Mouse (Mus musculus) heart, embryonic 16.5 days (tissue): Measurements from ENCODE around the gene Atp13a5. TPM values are rescaled to one million over a fixed set of nuclear protein-coding genes. Genes with fewer than 3 reads are reported as not detected.

Experiments used
- ATAC-seq: fragments of 200-750 bp; cut with Nextera tagmentation; replicated peaks from 2 replicates; pipeline ENCODE4 v1.8.0; 2017; ENCODE audit warnings: moderate number of reproducible peaks; ENCODE audit not compliant: insufficient read depth, low FRiP score; ENCODE audit errors: extremely low read depth
- H3K27ac ChIP-seq: fragments of 300-500 bp; sonication (generic); 2 replicates; pipeline ENCODE4 v1.5.1; 2014; ENCODE audit warnings: mild to moderate bottlenecking, low read length, control low read depth, moderate library complexity
- H3K27me3 ChIP-seq: fragments of 300-500 bp; sonication (generic); 2 replicates; pipeline ENCODE4 v1.6.1; 2014; ENCODE audit warnings: low read length, mixed read lengths; ENCODE audit not compliant: control insufficient read depth, insufficient read depth
- H3K36me3 ChIP-seq: fragments of 300-500 bp; sonication (generic); 2 replicates; pipeline ENCODE4 v1.6.1; 2014; ENCODE audit not compliant: control insufficient read depth, insufficient read depth
- H3K4me1 ChIP-seq: fragments of 300-500 bp; sonication (generic); 2 replicates; pipeline ENCODE4 v1.6.1; 2014; ENCODE audit warnings: low read length, mixed read lengths; ENCODE audit not compliant: control insufficient read depth, insufficient read depth
- H3K4me2 ChIP-seq: fragments of 300-500 bp; sonication (generic); 2 replicates; pipeline ENCODE4 v1.6.1; 2014; ENCODE audit warnings: low read depth, mild to moderate bottlenecking, control low read depth, low read length
- H3K4me3 ChIP-seq: fragments of 300-500 bp; sonication (generic); 2 replicates; pipeline ENCODE4 v1.5.1; 2014; ENCODE audit warnings: mild to moderate bottlenecking, control low read depth, low read length
- H3K9ac ChIP-seq: fragments of 300-500 bp; sonication (generic); 2 replicates; pipeline ENCODE4 v1.6.1; 2014; ENCODE audit warnings: low read length, control low read depth
- H3K9me3 ChIP-seq: fragments of 300-500 bp; sonication (generic); replicated peaks from 2 replicates; pipeline ENCODE4 v1.6.1; 2016; ENCODE audit warnings: low read length; ENCODE audit not compliant: control insufficient read depth
- WGBS: fragments of 180-500 bp; shearing (Covaris S2); extraction: QIAGEN DNeasy Blood & Tissue Kit; methylation state at CpG from one replicate; pipeline ENCODE4 v1.1.7; 2014; 5-methylcytosine and 5-hydroxymethylcytosine counted together
- polyA plus RNA-seq: library from polyadenylated mRNA; unstranded; fragments of >200 nt; fragmentation: Nextera tagmentation; extraction: Ambion mirVana; gene quantifications from 2 replicates; pipeline ENCODE4 v1.2.1, GENCODE M21; 2015

Gene Atp13a5
- polyA plus RNA-seq, result 0.20 TPM in 1 of 2 replicates, not detected in the other

DNA sequence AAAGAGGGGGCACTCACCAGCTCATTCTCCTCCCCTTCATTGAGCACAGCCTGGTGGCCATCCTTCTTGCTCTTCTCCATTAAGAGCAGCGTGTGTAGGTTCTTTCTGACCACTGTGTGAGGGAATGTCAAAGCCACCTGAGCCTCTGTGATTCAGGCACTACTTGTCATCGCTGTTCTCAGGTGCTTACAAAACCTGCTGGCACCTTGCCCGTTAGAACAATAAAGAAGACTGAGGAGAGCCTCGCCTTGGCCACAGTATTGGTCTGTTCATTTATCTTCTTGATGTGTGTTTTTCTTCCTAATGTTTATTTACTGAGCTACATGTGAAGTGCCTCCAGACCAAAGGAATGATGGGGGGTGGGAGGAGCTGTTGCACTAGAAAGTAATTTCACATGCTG, at the start of gene Atp13a5:
Gene Atp13a5 (minus strand): TSS at position 275 of the 400 bp plus-strand sequence.
- no peaks in the 10 kb centered on the region for H3K27me3 ChIP-seq
- no peak for ATAC-seq
- no peaks in the 10 kb centered on the region for H3K36me3 ChIP-seq
- no peak within 1 kb of the TSS for H3K9ac ChIP-seq
- H3K4me3 ChIP-seq, result no peak within 1 kb of the TSS
- no peak within 1 kb of the TSS for H3K27ac ChIP-seq
- H3K4me1 ChIP-seq, result no peaks in the 10 kb centered on the region
- no peak within 1 kb of the TSS for H3K4me2 ChIP-seq
- no peaks in the 10 kb centered on the region for H3K9me3 ChIP-seq
- WGBS, result 52% methylated on average over 4 of the region's 4 CpGs

GRCm38 (mm10) chr16:29414822-29415221, 36.3 kb upstream of the Atp13a5 start:
- no peak overlapping the region for H3K4me3 ChIP-seq
- H3K27ac ChIP-seq, result no peak overlapping the region
- H3K36me3 ChIP-seq, result no peaks in the 10 kb centered on the region
- H3K4me1 ChIP-seq, result no peaks in the 10 kb centered on the region
- 77% methylated on average over 6 of the region's 6 CpGs for WGBS
- no peak for ATAC-seq
- no peak overlapping the region for H3K4me2 ChIP-seq
- H3K9ac ChIP-seq, result no peak overlapping the region
- no peaks in the 10 kb centered on the region for H3K27me3 ChIP-seq
- H3K9me3 ChIP-seq, result no peaks in the 10 kb centered on the region

DNA sequence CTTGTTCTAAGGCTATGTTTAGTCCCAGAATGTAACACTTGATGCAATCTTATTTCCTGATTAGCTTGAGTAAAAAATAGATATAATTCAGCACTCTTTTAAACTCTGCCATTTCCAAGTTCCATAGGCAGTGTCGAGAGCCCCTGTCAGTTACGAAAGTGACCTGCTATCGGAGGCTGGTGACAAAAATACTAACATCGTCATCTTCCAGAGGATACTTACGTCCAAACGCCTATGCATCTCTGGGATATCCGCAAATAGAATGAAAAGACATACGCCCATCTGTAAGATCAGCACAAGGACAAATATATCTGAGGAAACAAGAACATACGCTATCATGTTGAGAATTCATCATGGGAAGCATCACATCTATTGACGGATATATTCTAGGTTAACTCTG, 28.8 kb upstream of the Atp13a5 start:
- H3K36me3 ChIP-seq, result no peaks in the 10 kb centered on the region
- no peaks in the 10 kb centered on the region for H3K27me3 ChIP-seq
- H3K27ac ChIP-seq, result no peak overlapping the region
- H3K4me1 ChIP-seq, result no peaks in the 10 kb centered on the region
- H3K9ac ChIP-seq, result no peak overlapping the region
- ATAC-seq, result no peak
- no peak overlapping the region for H3K4me2 ChIP-seq
- WGBS, result 80% methylated on average over 10 of the region's 10 CpGs
- no peak overlapping the region for H3K4me3 ChIP-seq
- no peaks in the 10 kb centered on the region for H3K9me3 ChIP-seq

GRCm38 (mm10) chr16:29399079-29399478, 20.5 kb upstream of the Atp13a5 start:
- Histone ChIP-seq H3K9me3 (no peaks in the 10 kb centered on the region), H3K4me2 (no peak overlapping the region), H3K4me3 (no peak overlapping the region), H3K4me1 (no peaks in the 10 kb centered on the region), H3K36me3 (no peaks in the 10 kb centered on the region), H3K27ac (no peak overlapping the region), H3K27me3 (no peaks in the 10 kb centered on the region), H3K9ac (no peak overlapping the region)
- ATAC-seq, result no peak
- WGBS, result 73% methylated on average over 2 of the region's 2 CpGs

DNA sequence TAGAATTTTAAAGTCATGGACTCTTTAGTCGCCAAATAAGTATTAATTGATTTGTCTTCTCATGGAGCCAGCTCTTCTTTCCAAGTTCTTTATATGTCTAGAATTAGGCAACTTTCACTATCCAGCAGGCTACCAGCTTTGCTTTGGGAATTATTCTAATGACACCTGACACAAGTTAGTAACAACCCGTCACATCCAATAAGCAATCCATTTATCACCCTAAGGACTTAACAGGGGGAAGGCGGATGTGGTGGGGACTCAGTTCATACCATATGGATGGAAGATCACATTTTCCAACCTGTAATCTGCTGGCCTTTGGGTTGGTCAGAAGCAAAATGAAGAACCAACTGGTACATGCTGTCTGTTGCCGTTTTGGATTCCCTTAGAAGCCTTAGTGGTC, 6.2 kb upstream of the Atp13a5 start:
- no peak overlapping the region for H3K4me2 ChIP-seq
- no peak overlapping the region for H3K4me3 ChIP-seq
- no peaks in the 10 kb centered on the region for H3K36me3 ChIP-seq
- H3K27ac ChIP-seq, result no peak overlapping the region
- H3K27me3 ChIP-seq, result no peaks in the 10 kb centered on the region
- no peaks in the 10 kb centered on the region for H3K9me3 ChIP-seq
- H3K4me1 ChIP-seq, result no peaks in the 10 kb centered on the region
- ATAC-seq, result no peak
- no peak overlapping the region for H3K9ac ChIP-seq
- 86% methylated on average over 4 of the region's 4 CpGs for WGBS

GRCm38 (mm10) chr16:29374636-29375035, 3.9 kb downstream of the Atp13a5 start:
- H3K27ac ChIP-seq, result no peak overlapping the region
- H3K27me3 ChIP-seq, result no peaks in the 10 kb centered on the region
- H3K4me1 ChIP-seq, result no peaks in the 10 kb centered on the region
- no peak for ATAC-seq
- no peak overlapping the region for H3K9ac ChIP-seq
- 79% methylated on average over 8 of the region's 8 CpGs for WGBS
- no peak overlapping the region for H3K4me2 ChIP-seq
- H3K9me3 ChIP-seq, result no peaks in the 10 kb centered on the region
- no peak overlapping the region for H3K4me3 ChIP-seq
- H3K36me3 ChIP-seq, result no peaks in the 10 kb centered on the region

DNA sequence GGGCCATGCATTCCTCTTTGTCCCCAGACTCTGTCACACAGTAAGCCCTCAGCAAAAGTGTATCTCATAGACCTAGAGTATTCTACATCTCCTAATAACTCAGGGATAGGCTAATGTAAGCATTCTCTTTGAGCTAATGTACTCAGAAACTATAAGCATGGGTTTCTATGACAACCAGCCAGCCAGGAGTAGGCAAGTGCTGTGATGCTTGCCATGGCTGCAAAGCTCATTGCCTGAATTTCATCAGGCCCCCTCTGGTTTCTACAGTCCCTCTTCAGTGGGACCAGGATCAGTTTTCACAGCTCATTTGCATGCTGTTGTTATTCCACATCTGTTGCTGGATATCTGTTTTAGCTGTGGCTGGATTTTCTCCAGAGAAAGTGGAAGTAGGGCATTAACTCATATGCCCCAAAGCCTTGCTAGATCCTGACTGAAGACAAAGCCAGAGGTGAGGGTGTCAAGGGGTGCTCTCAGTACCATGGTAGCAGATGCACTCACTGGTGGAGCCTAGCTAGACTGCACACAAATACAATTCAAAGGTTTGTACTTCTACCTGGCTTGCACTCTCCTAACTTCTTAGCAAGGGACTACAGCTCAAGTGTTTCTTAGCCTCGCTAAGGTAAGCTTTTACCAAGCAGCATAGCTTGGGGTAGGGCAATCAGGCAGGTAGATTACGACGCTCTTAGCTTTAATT, 47.0 kb downstream of the Atp13a5 start:
- H3K4me1 ChIP-seq, result no peaks in the 10 kb centered on the region
- no peak overlapping the region for H3K9ac ChIP-seq
- no peaks in the 10 kb centered on the region for H3K9me3 ChIP-seq
- no peak overlapping the region for H3K4me3 ChIP-seq
- H3K36me3 ChIP-seq, result no peaks in the 10 kb centered on the region
- ATAC-seq, result no peak
- H3K4me2 ChIP-seq, result no peak overlapping the region
- H3K27ac ChIP-seq, result no peak overlapping the region
- 80% methylated on average over 3 of the region's 3 CpGs for WGBS
- H3K27me3 ChIP-seq, result no peaks in the 10 kb centered on the region

DNA sequence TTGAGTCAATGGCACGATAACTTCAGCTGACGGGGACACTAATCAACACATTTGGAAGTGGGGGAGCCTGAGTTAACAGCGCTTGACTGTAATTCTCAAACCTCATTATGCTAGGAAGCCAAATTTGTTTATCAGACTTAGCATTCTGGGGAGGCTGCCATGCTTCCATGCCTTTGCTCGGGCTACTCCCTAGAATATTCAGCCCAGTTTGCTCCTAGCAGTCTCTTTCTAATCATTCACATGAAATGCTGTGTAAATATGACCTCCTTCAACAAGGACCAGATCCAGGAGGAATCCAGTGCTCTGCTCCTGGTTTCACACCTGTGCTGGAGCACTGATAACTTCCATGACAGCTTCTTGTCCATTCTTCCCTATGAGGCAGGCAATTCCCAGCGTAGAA, 47.6 kb downstream of the Atp13a5 start:
- Histone ChIP-seq H3K9ac (no peak overlapping the region), H3K27ac (no peak overlapping the region), H3K9me3 (no peaks in the 10 kb centered on the region), H3K4me3 (no peak overlapping the region), H3K4me2 (peak overlapping the region; percentile 33; the same call in 1 of the 2 replicates), H3K4me1 (no peaks in the 10 kb centered on the region), H3K27me3 (no peaks in the 10 kb centered on the region), H3K36me3 (no peaks in the 10 kb centered on the region)
- no peak for ATAC-seq
- 58% methylated on average over 5 of the region's 5 CpGs for whole genome bisulfite sequencing

- no peak overlapping the region for H3K4me2 ChIP-seq
- no peak for ATAC-seq
- no peaks in the 10 kb centered on the region for H3K4me1 ChIP-seq
- no peaks in the 10 kb centered on the region for H3K27me3 ChIP-seq
- H3K27ac ChIP-seq, result no peak overlapping the region
- no peaks in the 10 kb centered on the region for H3K9me3 ChIP-seq
- WGBS, result 65% methylated on average over 2 of the region's 2 CpGs
- no peak overlapping the region for H3K9ac ChIP-seq
- H3K4me3 ChIP-seq, result no peak overlapping the region
- H3K36me3 ChIP-seq, result no peaks in the 10 kb centered on the region
These were observed 49.3 kb downstream of the Atp13a5 start for GRCm38 (mm10) chr16:29329213-29329612.
